Mouse (Mus musculus): ENCODE results near the gene Lamb1.

DNA sequence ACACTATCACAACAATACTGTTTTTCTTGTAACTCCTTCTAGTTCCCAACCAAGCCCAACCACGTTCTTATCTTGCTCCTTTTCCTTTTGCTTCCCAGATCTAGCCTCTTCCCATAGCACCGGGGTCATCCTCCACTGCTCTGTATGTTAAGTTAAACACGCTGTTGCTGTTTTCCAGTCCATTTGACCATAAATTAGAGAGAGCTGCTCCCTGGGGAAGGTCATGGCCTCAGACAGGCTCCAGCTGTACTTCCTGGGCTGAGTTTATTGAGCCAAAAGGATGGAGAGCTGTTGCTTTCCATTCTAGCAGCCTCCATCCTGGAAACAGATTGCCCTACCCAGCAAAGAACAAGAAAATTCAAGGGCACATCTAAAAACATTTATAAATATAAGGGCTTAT is 16.9 kb upstream of the Lamb1 start:
- TF ChIP-seq CTCF (IDR thresholded peaks at IDR 0.05; ENCODE audit: borderline replicate concordance, insufficient read depth, low read length): no peak
- TF ChIP-seq POLR2A (IDR thresholded peaks at IDR 0.05; ENCODE audit: low read depth, low read length): no peak

Data from embryonic fibroblast, embryonic 13.5 days (primary cell).